Mouse (Mus musculus) thymus, adult 18-20 months (tissue): Measurements from ENCODE around the gene Fam19a2.

Experiments used
- DNase-seq, 2 experiments: peaks; one replicate each; pipeline ENCODE4 v3.0.0; 2022; ENCODE audit warnings: mixed read lengths in 2 of 2

Gene Fam19a2

DNA sequence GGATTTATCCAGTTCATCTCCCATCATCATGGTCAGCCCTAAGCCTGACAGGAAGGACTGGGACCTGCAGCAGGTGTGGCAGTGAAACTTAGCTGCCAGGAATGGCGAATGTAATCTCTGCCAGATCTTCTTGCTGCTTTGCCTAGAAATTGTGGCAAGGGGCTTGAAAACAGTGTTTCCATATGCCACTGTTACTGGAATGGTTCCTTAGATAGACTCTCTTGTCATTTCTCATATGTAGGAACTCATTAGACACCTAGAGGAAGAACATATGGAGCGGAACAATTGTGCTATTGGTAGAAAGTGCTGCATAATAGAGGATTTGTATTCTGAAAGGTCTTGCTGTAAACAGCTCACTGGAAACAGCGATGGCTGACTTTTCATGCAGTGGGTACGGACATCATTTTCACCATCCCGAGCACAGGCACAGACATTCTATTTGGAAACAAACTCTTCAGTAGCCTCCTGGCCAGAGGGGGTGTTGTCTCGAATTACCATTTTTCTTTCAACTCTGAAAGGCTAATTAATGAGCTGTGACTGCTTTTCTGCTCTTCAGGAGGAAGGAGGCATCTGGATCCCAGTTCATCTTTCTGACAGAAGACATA, 488.0 kb downstream of the Fam19a2 start:
- no peak for DNase-seq

DNA sequence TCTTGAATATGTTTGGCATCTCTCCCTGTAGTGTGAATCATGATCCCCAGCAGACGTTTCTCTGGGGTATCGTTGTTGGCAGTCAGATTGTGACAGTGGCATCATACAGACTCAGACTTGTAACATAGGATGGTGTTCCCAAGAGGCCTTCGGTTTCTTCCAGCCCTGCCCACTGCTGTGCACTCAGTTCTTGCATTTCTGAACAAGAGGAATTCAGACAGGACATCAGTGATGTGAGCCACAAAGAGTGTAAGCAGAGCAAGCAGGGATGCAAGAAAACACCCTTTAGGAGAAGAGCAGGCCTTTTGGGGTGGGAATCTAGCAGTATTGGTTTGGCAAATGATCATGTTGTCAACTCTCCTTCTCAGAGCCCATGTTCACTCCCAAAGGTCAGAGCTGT, 489.0 kb downstream of the Fam19a2 start:
- no peak for DNase-seq

GRCm38 (mm10) chr10:123753996-123754395, 490.2 kb downstream of the Fam19a2 start:
- no peak for DNase-seq

GRCm38 (mm10) chr10:123789374-123789773, 525.6 kb downstream of the Fam19a2 start:
- DNase-seq = no peak
